Mouse (Mus musculus) frontal cortex, adult (tissue): ENCODE data around the gene Zc3h18.
A peak's percentile ranks its signal among the peaks of the same experiment; 100 is the strongest.

ENCODE experiments used
- ATAC-seq: cut with Nextera tagmentation; 2 replicates; pipeline ENCODE4 v1.9.2; 2017; ENCODE audit warnings: mild to moderate bottlenecking, moderate library complexity, mixed read lengths; ENCODE audit not compliant: low TSS enrichment

The Zc3h18 gene

GRCm38 (mm10) chr8:122347811-122348552 is 28.4 kb upstream of the Zc3h18 start:
- ATAC-seq: peak; percentile 77

- no peak for ATAC-seq
Measured at GRCm38 (mm10) chr8:122349357-122350297, 26.8 kb upstream of the Zc3h18 start.

GRCm38 (mm10) chr8:122350309-122351089 is 25.9 kb upstream of the Zc3h18 start:
- ATAC-seq: no peak

- ATAC-seq: no peak
Measured at GRCm38 (mm10) chr8:122354157-122354556, 22.3 kb upstream of the Zc3h18 start.

GRCm38 (mm10) chr8:122355642-122356606 is 20.5 kb upstream of the Zc3h18 start:
- peak; percentile 80 for ATAC-seq

GRCm38 (mm10) chr8:122357202-122357601 is 19.2 kb upstream of the Zc3h18 start:
- ATAC-seq: no peak

GRCm38 (mm10) chr8:122357641-122358040 is 18.8 kb upstream of the Zc3h18 start:
- no peak for ATAC-seq

- no peak for ATAC-seq
Measured at GRCm38 (mm10) chr8:122359111-122359775, 17.2 kb upstream of the Zc3h18 start.

- no peak for ATAC-seq
Measured at GRCm38 (mm10) chr8:122360696-122361416, 15.6 kb upstream of the Zc3h18 start, which contains the start of gene Trhr2. Gene Trhr2 (minus strand): TSS chr8:122360746.

GRCm38 (mm10) chr8:122362271-122362670 is 14.1 kb upstream of the Zc3h18 start:
- peak; percentile 49 for ATAC-seq

GRCm38 (mm10) chr8:122362967-122363366 is 13.4 kb upstream of the Zc3h18 start:
- peak; percentile 58 for ATAC-seq

GRCm38 (mm10) chr8:122368494-122368893 is 7.9 kb upstream of the Zc3h18 start:
- peak; percentile 47; the same call in 1 of the 2 replicates for ATAC-seq

- ATAC-seq: peak; percentile 81
Measured at GRCm38 (mm10) chr8:122369665-122370064, 6.7 kb upstream of the Zc3h18 start.

- no peak for ATAC-seq
Measured at GRCm38 (mm10) chr8:122371706-122372105, 4.7 kb upstream of the Zc3h18 start.

- ATAC-seq: no peak
Measured at GRCm38 (mm10) chr8:122375320-122375719, 1.1 kb upstream of the Zc3h18 start.

- ATAC-seq: no peak
Measured at GRCm38 (mm10) chr8:122375751-122376364, 551 bp upstream of the Zc3h18 start.

GRCm38 (mm10) chr8:122383039-122383438 is 6.6 kb downstream of the Zc3h18 start:
- ATAC-seq: no peak

GRCm38 (mm10) chr8:122389357-122389756 is 12.9 kb downstream of the Zc3h18 start:
- ATAC-seq: no peak

- ATAC-seq: no peak
Measured at GRCm38 (mm10) chr8:122390758-122391157, 14.3 kb downstream of the Zc3h18 start.
